Mouse (Mus musculus): Measurements from ENCODE around the gene Vmn1r117. TPM values are rescaled to one million over a fixed set of nuclear protein-coding genes. Genes with fewer than 3 reads are reported as not detected.

Vmn1r117 gene
- not detected in 4 replicates for total RNA-seq (2023; ENCODE audit: inconsistent age)

GRCm38 (mm10) chr7:20884021-20884420 lies at the start of gene Vmn1r117:
Gene Vmn1r117 (minus strand): TSS chr7:20884121.

GRCm38 (mm10) chr7:20912247-20912646 lies 28.3 kb upstream of the Vmn1r117 start, which contains the start of gene Vmn1r118:
Gene Vmn1r118 (minus strand): TSS chr7:20912347.

DNA sequence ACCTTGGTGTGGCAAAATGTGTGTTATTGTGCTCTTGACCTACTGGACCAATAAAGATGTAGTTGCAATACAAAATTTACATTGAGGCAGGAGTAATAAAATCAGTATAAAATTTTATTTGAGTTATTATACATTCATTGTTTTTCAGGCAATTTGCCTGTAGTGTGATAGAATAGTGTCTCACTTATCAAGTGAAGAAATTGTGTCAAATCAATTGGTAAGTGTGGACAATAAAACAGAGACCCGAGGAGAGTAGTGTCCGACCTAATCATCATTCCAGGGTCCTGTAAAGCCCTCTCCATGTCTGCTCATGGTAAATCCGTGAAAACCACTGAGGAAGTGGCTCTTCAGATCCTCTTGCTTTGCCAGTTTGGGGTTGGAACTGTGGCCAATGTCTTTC lies 12.0 kb downstream of the Vmn1r117 start, which contains the start of gene Vmn1r116:
TSS of gene Vmn1r116 (plus strand) at position 301 of the 400 bp plus-strand sequence.

DNA sequence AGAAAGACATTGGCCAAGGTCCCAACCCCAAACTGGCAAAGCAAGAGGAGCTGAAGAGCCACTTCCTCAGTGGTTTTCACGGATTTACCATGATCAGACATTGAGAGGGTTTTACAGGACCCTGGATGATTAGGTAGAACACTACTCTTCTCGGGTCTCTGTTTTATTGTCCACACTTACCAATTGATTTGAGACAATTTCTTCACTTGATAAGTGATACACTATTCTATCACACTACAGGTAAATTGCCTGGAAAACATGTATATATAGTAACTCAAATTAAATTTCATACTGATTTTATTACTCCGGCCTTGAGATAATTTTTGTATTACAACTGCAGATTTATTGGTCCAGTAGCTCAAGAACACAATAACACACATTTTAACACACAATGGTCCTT lies 39.0 kb downstream of the Vmn1r117 start, which contains the start of gene Vmn1r115:
TSS of gene Vmn1r115 (minus strand) at position 101 of the 400 bp plus-strand sequence.

Other genes starting within 250 kb of the Vmn1r117 start
- not detected in 4 replicates for gene Vmn1r107, start 215.2 kb downstream of the Vmn1r117 start, total RNA-seq (2023; ENCODE audit: inconsistent age)
- not detected in 4 replicates for gene Vmn1r111, start 180.9 kb downstream of the Vmn1r117 start, total RNA-seq (2023; ENCODE audit: inconsistent age)
- gene Gm10668, start 153.5 kb downstream of the Vmn1r117 start, total RNA-seq (2023; ENCODE audit: inconsistent age) = not detected in 4 replicates
- gene Vmn1r112, start 112.9 kb downstream of the Vmn1r117 start, total RNA-seq (2023; ENCODE audit: inconsistent age) = not detected in 4 replicates
- gene Vmn1r113, start 96.8 kb downstream of the Vmn1r117 start, total RNA-seq (2023; ENCODE audit: inconsistent age) = not detected in 4 replicates
- not detected in 4 replicates for gene Vmn1r114, start 71.9 kb downstream of the Vmn1r117 start, total RNA-seq (2023; ENCODE audit: inconsistent age)
- not detected in 4 replicates for gene Vmn1r115, start 39.1 kb downstream of the Vmn1r117 start, total RNA-seq (2023; ENCODE audit: inconsistent age)
- gene Vmn1r116, start 11.9 kb downstream of the Vmn1r117 start, total RNA-seq (2023; ENCODE audit: inconsistent age) = not detected in 4 replicates
- gene Vmn1r118, start 28.2 kb upstream of the Vmn1r117 start, total RNA-seq (2023; ENCODE audit: inconsistent age) = not detected in 4 replicates
- gene Vmn1r119, start 128.3 kb upstream of the Vmn1r117 start, total RNA-seq (2023; ENCODE audit: inconsistent age) = not detected in 4 replicates
- gene Vmn1r120, start 169.7 kb upstream of the Vmn1r117 start, total RNA-seq (2023; ENCODE audit: inconsistent age) = not detected in 4 replicates
- gene Vmn1r121, start 214.4 kb upstream of the Vmn1r117 start, total RNA-seq (2023; ENCODE audit: inconsistent age) = not detected in 4 replicates